Mouse (Mus musculus): ENCODE measurements around the gene Igsf8. TPM values are rescaled to one million over a fixed set of nuclear protein-coding genes. Genes with fewer than 3 reads are reported as not detected.
A peak's percentile ranks its signal among the peaks of the same experiment; 100 is the strongest.

The Igsf8 gene
- total RNA-seq, 2 experiments from 2014 or later = 257 to 260 TPM

DNA sequence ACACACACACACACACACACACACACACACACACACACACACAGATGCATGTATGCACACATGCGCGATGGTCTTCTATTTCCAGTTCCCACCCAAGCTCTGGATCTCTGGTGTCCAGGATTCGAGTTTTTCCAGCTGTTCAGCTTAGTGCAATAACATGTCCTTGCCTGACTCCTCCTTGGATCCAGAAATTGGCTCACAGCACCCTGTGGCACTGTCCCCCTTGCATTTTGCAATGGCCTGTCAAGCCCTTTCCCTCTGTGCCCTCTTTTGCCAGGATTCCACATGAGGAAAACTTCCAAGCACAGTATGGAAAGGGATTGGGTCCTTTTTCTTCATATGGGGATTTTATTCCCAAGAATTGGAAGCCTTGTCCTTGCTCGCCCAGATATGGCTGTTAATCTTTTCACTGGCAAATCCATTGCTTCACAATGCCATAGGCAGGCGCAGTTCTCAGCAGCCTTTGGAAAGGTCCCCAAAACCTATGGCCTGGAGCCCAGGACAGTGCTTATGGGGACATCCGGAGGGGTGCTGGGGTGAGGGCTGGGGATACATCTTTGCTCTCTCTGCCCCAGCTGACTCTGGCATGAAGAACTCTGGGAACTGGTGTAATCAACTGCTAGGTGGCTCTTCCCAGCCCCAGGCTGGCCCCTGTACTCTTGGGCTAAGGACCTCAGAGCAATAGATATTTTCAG, 35.5 kb downstream of the Igsf8 start:
- Histone ChIP-seq H3K4me3 (peak overlapping the region; percentile 37), H3K27ac (peak overlapping the region; percentile 84)
- DNase-seq (ENCODE audit: extremely low spot score in 1 of 2, low spot score in 2 of 2) = no peak
- no peak for TF ChIP-seq CTCF (IDR thresholded peaks at IDR 0.05)
- intact Hi-C loops (cut with DNase I) = no loop called here

DNA sequence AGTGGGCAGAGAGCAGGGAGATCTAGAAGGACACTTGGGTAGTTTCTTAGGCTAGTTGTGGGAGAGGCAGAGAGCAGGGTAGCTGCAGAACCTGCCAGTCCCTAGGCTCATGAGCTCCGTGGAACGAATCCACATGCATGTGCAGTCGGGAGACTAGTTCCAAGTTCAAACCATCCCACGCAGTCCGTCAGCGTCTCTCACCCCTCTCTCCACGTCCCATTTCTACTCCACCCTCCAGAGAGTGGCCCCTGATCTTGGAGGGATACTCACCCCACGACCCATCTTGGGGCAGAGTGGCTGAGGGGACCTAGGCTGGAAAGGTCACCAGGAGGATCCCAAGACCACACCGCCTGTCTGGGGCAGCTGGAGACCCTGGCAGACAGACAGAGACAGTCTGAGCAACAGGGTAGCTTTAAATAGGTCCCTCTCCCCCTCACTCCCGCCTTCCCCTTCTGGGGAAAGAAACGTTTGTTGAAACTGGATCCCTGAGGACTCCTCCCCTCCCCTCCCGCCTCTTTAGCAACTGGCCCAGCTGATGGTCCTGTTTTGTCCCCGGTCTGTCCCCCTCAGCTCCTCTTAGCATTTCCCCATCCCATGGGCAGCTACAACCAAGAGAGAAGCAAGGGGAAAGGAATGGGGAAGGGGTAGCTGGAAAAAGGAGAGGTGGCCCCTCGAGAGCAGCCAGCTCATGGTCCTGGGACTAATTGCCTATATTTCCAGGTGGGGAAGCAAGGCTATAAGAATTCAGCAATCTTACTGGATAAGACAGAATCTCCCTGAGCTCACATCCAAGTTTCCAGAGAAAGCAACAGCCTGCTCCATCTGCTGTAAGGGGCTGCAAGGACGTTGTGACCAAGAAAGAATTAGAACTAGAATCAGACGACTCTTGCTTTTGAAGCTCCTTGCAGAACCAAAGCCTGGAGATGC, 36.4 kb downstream of the Igsf8 start, which contains the start of gene Atp1a2:
TSS of gene Atp1a2 (minus strand) at position 454 of the 927 bp plus-strand sequence.
- Histone ChIP-seq H3K27ac (peak within 1 kb of the TSS; percentile 84), H3K4me3 (peak within 1 kb of the TSS; percentile 37)
- TF ChIP-seq CTCF (IDR thresholded peaks at IDR 0.05) = no peak
- intact Hi-C loops (cut with DNase I) = no loop called here
- DNase-seq (ENCODE audit: extremely low spot score in 1 of 2, low spot score in 2 of 2) = peak in 1 of 2 experiments; percentile 61

DNA sequence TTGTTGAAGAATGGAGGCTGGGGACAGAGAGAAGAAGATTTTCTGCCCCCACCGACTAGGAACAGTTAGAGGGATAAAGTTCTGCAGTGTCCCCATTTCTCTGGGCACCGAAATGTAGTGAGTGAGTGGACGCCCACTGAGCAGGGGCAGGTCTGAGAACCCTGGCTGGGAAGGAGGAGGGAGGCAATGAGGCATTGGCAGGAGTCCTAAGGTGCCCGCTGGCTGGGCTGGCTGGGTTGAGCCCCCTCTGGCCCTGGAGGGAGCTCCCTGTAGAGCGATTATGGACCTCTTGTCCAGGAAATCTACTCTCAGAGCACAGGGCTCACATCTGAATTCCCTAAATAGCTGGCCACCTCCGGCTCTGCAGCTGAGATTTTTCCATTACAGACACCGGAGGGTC, 38.1 kb downstream of the Igsf8 start:
- intact Hi-C loops (cut with DNase I) = no loop called here
- TF ChIP-seq CTCF (IDR thresholded peaks at IDR 0.05) = no peak
- Histone ChIP-seq H3K27ac (peak overlapping the region; percentile 78), H3K4me3 (no peak overlapping the region)
- no peak for DNase-seq (ENCODE audit: extremely low spot score in 1 of 2, low spot score in 2 of 2)

DNA sequence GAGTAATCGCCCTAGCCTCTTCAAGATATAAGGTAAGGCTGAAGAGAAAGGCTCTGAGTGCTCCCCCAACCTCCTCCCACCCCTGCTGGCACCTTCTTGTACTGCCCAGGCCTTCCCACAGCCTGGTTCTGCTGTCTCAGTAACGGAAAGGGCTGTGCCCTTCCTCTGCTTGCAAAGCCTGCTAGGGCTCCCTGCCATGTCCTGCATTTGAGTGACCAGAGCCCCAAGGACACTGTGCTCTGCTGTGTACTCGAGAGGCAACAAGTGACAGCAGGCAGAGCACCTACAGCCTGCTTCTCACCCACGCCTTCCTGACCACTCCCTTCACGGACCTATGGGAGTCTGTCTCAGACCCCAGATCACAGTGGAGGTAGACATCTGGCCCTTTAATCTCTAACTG, 38.8 kb downstream of the Igsf8 start:
- intact Hi-C loops (cut with DNase I) = no loop called here
- H3K27ac ChIP-seq = peak overlapping the region; percentile 78
- peak; percentile 35 for TF ChIP-seq CTCF (IDR thresholded peaks at IDR 0.05)
- DNase-seq (ENCODE audit: extremely low spot score in 1 of 2, low spot score in 2 of 2) = no peak
- H3K4me3 ChIP-seq = no peak overlapping the region

DNA sequence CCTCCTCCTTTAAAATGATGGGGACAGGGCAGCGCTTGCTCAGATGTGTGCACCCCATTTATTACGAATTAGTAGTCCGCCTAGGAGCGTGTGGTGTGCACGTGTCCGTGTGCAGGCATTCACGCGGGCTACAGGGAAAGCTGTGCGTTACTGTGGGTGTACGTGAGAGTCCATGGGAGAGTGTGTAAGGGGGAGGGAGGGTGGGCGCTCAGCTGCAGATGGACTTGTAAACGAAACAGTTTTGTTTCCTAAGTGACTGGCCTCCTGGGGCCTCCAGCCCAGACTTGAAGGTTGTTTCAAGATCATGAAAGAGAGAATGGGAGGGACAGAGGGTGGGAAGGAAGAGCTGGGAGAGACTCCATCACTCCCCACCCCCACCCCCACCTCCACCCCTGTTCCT, 39.7 kb downstream of the Igsf8 start:
- intact Hi-C loops (cut with DNase I) = no loop called here

DNA sequence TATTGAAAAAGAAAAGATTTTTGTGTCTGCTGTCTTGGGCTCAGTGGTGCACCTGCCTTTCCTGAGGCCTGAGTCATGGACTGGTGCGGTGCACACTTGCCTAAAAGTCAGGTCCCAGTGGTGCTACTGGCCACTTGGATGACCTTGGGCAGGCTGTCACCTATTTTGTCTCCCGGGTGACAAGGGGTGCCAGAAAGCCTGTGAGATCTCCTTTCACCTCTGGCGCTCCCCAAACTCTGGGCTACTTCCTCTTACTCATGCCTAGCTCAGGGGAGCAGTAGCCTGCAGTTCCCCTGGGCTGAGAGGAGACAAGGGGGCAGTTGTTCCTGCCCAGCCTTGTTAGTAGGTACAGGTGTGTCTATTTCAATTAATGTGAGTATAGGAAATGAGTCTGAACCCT, 40.9 kb downstream of the Igsf8 start:
- Histone ChIP-seq H3K27ac (peak overlapping the region; percentile 76), H3K4me3 (no peak overlapping the region)
- intact Hi-C loops (cut with DNase I) = no loop called here
- TF ChIP-seq CTCF (IDR thresholded peaks at IDR 0.05) = no peak
- no peak for DNase-seq (ENCODE audit: extremely low spot score in 1 of 2, low spot score in 2 of 2)

More for the DNA sequence above, 39.7 kb downstream of the Igsf8 start:
- TF ChIP-seq CTCF (IDR thresholded peaks at IDR 0.05) = no peak
- H3K4me3 ChIP-seq = no peak overlapping the region
- peak overlapping the region; percentile 78 for H3K27ac ChIP-seq
- no peak for DNase-seq (ENCODE audit: extremely low spot score in 1 of 2, low spot score in 2 of 2)

DNA sequence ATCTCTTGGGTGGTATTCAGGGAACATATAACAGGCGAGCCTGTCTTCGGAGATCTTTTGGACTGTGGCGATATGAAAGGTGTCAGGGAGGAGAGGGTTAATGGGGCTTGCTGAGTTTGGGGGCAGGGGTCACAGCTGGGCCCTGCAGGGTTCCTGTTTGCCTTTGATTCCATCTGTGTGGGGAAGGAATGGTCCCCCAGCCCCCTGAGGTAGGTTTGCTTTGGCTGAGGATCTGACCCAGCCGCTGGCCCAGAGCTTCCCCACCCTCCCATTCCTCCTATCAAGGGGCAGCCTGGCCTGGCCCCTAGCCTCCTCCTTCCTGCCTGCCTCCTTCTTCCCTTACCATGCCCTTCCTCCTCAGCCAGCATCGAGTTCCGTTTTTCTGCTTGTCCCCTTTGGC, 41.4 kb downstream of the Igsf8 start:
- DNase-seq (ENCODE audit: extremely low spot score in 1 of 2, low spot score in 2 of 2) = no peak
- TF ChIP-seq CTCF (IDR thresholded peaks at IDR 0.05) = no peak
- H3K4me3 ChIP-seq = no peak overlapping the region
- peak overlapping the region; percentile 76 for H3K27ac ChIP-seq
- intact Hi-C loops (cut with DNase I) = no loop called here

DNA sequence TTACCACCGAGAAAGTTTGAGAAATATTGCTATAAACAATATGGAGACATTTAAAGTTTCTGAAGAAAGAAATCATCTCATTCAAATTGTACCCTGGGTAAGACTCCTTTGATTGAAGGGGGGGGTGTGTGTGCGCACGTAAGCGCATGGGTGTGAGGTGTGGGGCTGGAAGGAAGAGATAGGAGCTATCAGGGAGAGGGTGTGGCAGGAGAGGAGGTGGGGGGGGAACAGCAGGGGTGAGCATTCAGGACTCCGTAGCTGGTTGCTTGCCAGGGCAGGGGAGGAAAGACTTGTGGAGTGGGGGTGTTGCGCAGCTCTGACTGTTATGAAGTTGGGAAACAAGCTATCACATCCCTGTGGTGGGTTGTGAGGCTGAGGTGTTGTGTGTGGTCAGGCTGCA, 43.0 kb downstream of the Igsf8 start:
- no peak for DNase-seq (ENCODE audit: extremely low spot score in 1 of 2, low spot score in 2 of 2)
- Histone ChIP-seq H3K4me3 (no peak overlapping the region), H3K27ac (peak overlapping the region; percentile 40; the same call in 1 of the 2 replicates)
- intact Hi-C loops (cut with DNase I) = no loop called here
- no peak for TF ChIP-seq CTCF (IDR thresholded peaks at IDR 0.05)

DNA sequence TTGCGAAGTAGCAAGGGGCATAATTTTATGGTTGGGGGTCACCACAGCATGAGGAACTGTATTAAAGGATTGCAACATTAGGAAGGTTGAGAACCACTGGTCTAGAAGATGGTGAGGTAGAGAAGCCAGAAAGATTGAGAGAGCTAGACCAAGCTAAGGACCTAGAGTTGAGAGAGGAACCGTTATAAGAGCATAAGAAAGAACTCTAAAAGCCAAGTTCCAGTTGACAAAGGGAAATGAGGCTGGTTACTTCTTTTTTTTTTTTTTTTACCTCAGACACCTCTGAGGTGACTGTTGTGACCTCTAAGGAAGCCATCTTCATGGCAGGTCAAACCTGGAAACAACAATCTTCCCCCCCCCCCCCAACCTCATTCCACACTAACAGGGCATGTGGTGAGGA, 43.7 kb downstream of the Igsf8 start:
- no peak for TF ChIP-seq CTCF (IDR thresholded peaks at IDR 0.05)
- intact Hi-C loops (cut with DNase I) = no loop called here
- 0 out of 2 replicates have a peak overlapping the region, but pooled peaks have one; percentile 40 for H3K27ac ChIP-seq

DNA sequence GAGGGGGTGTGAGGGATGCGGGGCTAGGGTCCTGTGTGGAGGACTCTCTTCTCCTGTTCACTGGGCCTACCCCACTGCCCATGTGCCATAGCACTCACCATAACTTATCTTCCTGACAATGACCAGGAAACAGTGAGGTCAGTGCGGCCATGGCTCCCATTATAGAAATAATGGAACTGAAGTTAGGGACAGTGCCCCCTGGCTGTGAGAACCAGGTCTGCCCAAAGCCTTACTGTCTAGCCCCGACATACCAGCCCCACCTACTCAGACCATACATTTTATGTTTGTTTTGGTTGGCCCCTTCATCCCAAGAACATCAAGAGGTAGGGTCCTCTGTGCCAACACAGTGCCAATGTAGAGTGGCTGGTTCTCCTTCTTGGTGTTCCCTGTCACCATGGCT, 44.2 kb downstream of the Igsf8 start:
- intact Hi-C loops (cut with DNase I) = loop anchor here (2.0 kb wide), 1 partner anchor 25 kb away; no protein-coding TSS in a partner anchor
- no peak for DNase-seq (ENCODE audit: extremely low spot score in 1 of 2, low spot score in 2 of 2)
- H3K4me3 ChIP-seq = no peak overlapping the region
- peak overlapping the region; percentile 53 for H3K27ac ChIP-seq
- TF ChIP-seq CTCF (IDR thresholded peaks at IDR 0.05) = peak; percentile 39

More for the DNA sequence above, 43.7 kb downstream of the Igsf8 start:
- DNase-seq (ENCODE audit: extremely low spot score in 1 of 2, low spot score in 2 of 2) = no peak
- H3K4me3 ChIP-seq = no peak overlapping the region

DNA sequence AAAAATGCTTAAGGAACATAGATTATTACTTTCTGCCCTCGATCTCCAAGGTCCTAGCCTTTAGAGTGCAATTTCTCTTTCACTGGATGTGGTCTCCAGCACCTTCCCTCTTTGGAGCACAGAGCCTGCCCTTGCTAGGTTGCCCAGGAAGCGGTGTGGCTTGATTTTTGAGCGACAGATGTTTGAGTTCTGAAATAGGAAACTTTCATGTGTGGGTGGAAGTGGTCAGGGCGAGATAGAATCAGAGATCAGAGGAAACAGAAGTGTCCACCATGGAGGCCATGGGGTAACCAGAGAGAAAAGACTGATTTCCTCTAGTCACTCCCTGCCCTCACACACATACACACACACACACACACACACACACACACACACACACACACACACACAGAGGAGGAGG, 44.8 kb downstream of the Igsf8 start:
- peak overlapping the region; percentile 53; the same call in 1 of the 2 replicates for H3K27ac ChIP-seq
- intact Hi-C loops (cut with DNase I) = loop anchor here (2.0 kb wide), 1 partner anchor 25 kb away; no protein-coding TSS in a partner anchor
- no peak for DNase-seq (ENCODE audit: extremely low spot score in 1 of 2, low spot score in 2 of 2)
- no peak overlapping the region for H3K4me3 ChIP-seq
- no peak for TF ChIP-seq CTCF (IDR thresholded peaks at IDR 0.05)

DNA sequence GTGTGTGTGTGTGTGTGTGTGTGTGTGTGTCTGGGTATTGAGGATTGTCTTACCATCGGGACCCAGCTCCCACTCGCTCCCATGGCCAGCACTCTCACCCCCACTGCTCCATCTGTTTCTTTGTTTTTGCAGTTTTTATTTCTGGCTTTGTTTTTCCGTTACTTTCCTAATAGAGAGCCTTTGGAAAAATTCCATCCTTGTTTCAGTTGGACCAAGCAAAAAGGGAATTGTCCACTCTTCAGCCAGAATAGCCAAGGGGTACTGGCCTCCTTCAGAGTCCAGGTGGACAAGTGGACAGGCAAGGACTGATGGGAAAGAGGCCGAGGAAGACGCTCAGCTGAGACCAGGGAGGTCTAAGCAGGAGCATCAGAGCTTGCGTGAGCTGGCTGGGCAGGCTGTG, 45.4 kb downstream of the Igsf8 start:
- intact Hi-C loops (cut with DNase I) = loop anchor here (2.0 kb wide), 1 partner anchor 26 kb away; no protein-coding TSS in a partner anchor
- no peak for TF ChIP-seq CTCF (IDR thresholded peaks at IDR 0.05)
- Histone ChIP-seq H3K4me3 (no peak overlapping the region), H3K27ac (peak overlapping the region; percentile 69)
- no peak for DNase-seq (ENCODE audit: extremely low spot score in 1 of 2, low spot score in 2 of 2)

Measured in left cerebral cortex, adult 2 months (tissue).